Mouse (Mus musculus) B cell, adult 67 days (primary cell): Measurements from ENCODE around the gene Methig1. TPM values are rescaled to one million over a fixed set of nuclear protein-coding genes. Genes with fewer than 3 reads are reported as not detected.

ENCODE experiments used
- total RNA-seq, 2 experiments: library from RNA; stranded (reverse); gene quantifications; 4 replicates each; pipeline ENCODE4 v1.2.4; 2023

Gene Methig1
- total RNA-seq, result not detected

DNA sequence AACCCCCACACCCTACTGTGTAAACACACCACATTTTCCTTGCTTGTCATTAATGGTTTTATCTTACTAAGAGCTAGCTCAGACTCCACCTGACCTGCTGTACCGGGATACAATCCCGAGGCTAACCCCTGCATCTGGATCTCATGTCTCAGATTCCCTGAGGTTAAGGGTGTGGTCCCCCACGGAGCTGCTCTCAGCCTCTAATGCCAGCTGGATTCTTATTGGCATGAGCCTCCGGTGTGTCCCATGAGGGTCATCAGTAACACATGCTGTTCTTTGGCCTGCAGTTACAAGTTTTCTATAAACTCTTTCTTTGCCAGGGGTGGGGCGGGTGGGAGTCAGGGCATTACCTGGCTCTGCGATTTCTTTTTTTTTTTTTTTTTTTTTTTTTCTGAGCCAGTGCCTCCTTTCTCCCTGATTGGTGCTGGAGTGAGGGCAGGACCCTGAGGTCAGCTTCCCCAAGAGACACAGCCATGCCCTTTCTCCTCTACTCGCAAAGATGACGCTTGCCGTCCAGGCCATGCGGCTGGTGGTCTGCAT is at the start of gene Methig1, which contains the start of gene Mettl7a2:
TSS of gene Methig1 (plus strand) at position 439 of the 540 bp plus-strand sequence.
TSS of gene Mettl7a2 (plus strand) at position 490 of the 540 bp plus-strand sequence.

DNA sequence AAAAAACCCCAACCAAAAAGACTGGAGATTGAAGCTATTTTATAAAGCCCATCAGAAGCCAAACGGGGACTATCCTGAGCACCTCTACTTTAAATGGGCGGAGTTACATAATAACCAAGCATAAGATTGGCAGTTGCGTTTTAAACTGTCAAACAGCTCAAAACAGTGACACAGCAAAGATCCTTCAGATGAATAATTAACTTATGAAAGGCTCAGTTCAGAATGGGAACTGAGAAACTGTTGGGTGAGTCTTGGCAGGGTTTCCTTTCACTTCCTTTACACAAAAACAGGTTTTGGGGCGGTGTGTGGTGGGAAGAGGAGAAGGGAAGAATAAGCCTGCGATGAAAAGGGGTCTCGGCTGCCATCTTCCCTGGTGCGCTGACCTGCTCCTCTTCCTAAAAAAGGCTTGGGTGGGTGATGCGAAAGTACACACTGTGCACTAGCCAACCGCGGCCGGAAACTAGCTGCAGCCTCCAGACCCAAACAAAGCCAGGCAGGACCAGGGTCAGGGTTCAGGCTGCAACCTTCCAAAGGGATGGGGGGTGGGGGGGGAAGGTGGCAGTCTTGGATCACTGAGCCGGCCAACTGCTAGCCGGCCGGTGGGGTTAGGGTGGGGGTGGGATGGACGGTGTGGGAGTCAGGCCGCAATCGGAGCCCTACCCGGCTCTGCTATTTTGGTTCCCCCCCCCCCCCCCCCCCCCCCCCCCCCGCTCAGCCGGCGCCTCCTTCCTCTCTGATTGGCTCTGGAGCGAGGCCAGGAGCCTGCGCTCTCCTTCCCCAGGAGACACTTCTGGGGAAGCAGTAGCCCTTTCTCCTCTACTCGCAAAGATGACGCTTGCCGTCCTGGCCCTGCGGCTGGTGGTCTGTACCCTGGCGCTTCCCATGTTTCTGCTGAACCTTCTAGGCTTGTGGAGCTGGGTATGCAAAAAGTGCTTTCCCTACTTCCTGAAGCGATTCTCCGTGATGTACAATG is 48.6 kb upstream of the Methig1 start, which contains the start of gene Mettl7a1:
TSS of gene Mettl7a1 (plus strand) at position 122 of the 973 bp plus-strand sequence.

DNA sequence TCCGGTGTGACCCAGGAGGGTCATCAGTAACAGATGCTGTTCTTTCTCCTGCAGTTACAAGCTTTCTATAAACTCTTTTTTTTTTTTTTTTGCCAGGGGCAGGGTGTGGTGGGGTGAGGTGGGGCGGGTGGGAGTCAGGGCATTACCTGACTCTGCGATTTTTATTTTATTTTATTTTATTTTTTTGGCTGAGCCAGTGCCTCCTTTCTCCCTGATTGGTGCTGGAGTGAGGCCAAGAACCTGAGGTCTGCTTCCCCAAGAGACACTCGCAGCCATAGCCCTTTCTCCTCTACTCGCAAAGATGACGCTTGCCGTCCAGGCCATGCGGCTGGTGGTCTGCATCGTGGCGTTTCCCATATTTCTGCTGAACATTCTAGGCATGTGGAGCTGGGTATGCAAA is 18.3 kb upstream of the Methig1 start, which contains the start of gene Mettl7a3:
TSS of gene Mettl7a3 (plus strand) at position 301 of the 400 bp plus-strand sequence.

DNA sequence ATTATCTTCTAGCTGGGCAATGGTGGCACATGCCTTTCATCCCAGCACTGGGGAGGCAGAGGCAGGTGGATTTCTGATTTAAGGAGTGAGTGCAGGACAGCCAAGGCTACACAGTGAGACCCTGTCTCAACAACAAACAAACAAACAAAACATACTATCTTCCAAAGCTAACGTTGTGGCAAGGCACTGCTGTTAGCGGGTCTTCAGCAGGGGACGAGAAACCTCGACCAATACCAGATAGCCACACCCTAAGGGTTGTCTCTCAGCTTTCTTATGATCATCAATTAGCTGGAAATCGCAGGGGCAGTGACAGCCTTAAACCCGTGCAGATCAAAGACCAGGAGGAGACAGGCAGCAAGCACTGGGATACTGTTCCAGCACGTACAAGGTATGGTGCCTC is 11.3 kb downstream of the Methig1 start, which contains the start of gene Higd1c:
TSS of gene Higd1c (plus strand) at position 301 of the 400 bp plus-strand sequence.

DNA sequence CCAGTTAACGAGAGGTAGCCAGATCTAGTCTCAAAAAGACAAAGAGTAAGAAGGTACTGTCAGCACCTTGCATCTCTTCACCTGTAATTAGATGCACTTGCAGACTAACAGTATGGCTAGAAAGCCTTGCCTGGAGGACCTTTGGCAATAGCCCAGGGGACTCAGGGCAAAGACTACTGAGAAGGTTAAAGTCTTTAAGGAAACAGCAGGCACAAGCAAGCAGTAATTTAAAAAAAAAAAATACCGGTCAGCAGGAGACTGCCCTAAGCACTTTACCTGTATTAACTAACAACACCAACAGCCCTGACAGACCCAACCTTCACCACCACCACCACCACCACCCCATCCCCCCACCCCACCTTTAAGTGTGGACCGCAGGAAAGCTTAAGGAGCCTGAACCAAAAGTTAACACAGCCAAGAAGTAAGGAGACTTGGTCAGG is 68.8 kb downstream of the Methig1 start, which contains the start of gene Gm5475:
TSS of gene Gm5475 (plus strand) at position 390 of the 440 bp plus-strand sequence.

DNA sequence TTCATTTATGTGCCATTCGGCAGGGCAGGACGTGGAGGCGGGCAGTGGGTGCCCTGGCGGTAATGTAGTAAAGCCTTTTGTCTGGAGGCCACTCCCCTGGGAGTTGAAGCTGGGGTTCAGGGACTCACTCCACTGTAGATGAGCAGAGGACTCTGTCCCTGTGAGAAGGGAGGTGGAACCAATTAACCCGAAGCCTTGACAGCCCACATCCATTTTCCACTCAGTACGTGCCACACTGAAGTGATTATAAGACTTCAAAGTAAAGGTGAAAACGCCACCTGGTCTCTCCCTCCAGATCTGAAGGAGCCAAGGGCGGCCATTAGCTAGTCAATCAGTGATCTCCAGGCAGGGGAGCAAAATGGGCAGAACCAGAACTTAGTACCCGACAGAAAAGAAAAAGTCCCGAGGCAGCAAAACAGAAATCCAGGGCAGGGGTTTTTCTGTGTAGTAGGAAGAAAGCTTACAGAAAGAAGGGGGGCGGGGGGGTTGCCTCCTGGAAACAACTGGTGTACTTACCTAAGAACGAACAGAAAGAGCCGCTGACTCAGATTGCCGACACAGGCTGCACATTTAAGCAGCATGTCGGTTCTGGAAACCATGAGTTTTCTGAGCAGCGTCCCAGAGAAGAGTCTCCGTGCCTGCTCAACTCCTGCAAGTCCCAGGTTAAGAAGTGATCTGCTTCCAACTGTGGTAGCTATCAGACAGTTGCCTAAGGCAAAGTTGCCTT is 71.6 kb downstream of the Methig1 start, which contains the start of gene Slc11a2:
TSS of gene Slc11a2 (minus strand) at position 677 of the 727 bp plus-strand sequence.

Other genes with a start within 250 kb of the Methig1 start
- 10 to 100 TPM; 67.8 to 76.6 TPM for gene Atf1, start 125.3 kb upstream of the Methig1 start, total RNA-seq
- not detected for gene Tmprss12, start 72.3 kb upstream of the Methig1 start, total RNA-seq
- gene Mettl7a1, start 49.0 kb upstream of the Methig1 start, total RNA-seq, result 10 to 100 TPM; 15.5 to 18.8 TPM
- gene Mettl7a3, start 18.2 kb upstream of the Methig1 start, total RNA-seq, result not detected
- under 1 TPM in 1 of 2 experiments, not detected in 1; 0.50 TPM for gene Mettl7a2, start 51 bp downstream of the Methig1 start, total RNA-seq
- not detected for gene Higd1c, start 11.4 kb downstream of the Methig1 start, total RNA-seq
- gene Gm5475, start 69.0 kb downstream of the Methig1 start, total RNA-seq, result not detected
- gene Slc11a2, start 71.9 kb downstream of the Methig1 start, total RNA-seq, result 10 to 100 TPM; 21.4 to 21.9 TPM
- 10 to 100 TPM; 42.2 to 44.9 TPM for gene Letmd1, start 115.9 kb downstream of the Methig1 start, total RNA-seq
- 1 to 10 TPM; 4.2 to 6.2 TPM for gene Csrnp2, start 142.3 kb downstream of the Methig1 start, total RNA-seq
- 10 to 100 TPM in 1 of 2 experiments, 1 to 10 TPM in 1; 8.3 to 11.7 TPM for gene Tfcp2, start 198.9 kb downstream of the Methig1 start, total RNA-seq
- 10 to 100 TPM; 74.9 to 78.3 TPM for gene Pou6f1, start 246.8 kb downstream of the Methig1 start, total RNA-seq